Mouse (Mus musculus) kidney, embryonic 16.5 days (tissue): ENCODE results near the gene Fars2. TPM values are rescaled to one million over a fixed set of nuclear protein-coding genes. Genes with fewer than 3 reads are reported as not detected.

ENCODE experiments used
- ATAC-seq: fragments of 200-750 bp; cut with Nextera tagmentation; 2 replicates; pipeline ENCODE4 v1.8.0; 2017; ENCODE audit warnings: moderate TSS enrichment; ENCODE audit not compliant: low FRiP score, low TSS enrichment
- H3K27ac ChIP-seq: fragments of 300-500 bp; sonication (generic); 2 replicates; pipeline ENCODE4 v1.5.1; 2014; ENCODE audit warnings: low read length
- H3K27me3 ChIP-seq: fragments of 300-500 bp; sonication (generic); 2 replicates; pipeline ENCODE4 v1.6.1; 2014; ENCODE audit warnings: low read length, control low read depth, mixed read lengths; ENCODE audit not compliant: insufficient read depth
- H3K36me3 ChIP-seq: fragments of 300-500 bp; sonication (generic); 2 replicates; pipeline ENCODE4 v1.6.1; 2014; ENCODE audit warnings: low read length, control low read depth, mixed read lengths; ENCODE audit not compliant: insufficient read depth
- H3K4me1 ChIP-seq: fragments of 300-500 bp; sonication (generic); 2 replicates; pipeline ENCODE4 v1.6.1; 2014; ENCODE audit warnings: low read length, control low read depth, mixed read lengths; ENCODE audit not compliant: insufficient read depth
- H3K4me2 ChIP-seq: fragments of 300-500 bp; sonication (generic); replicated peaks from 2 replicates; pipeline ENCODE4 v1.6.1; 2014; ENCODE audit warnings: low read depth, low read length
- H3K4me3 ChIP-seq: fragments of 300-500 bp; sonication (generic); 2 replicates; pipeline ENCODE4 v1.5.1; 2014; ENCODE audit warnings: mild to moderate bottlenecking, low read length
- H3K9ac ChIP-seq: fragments of 300-500 bp; sonication (generic); replicated peaks from 2 replicates; pipeline ENCODE4 v1.6.1; 2014; ENCODE audit warnings: low read length
- H3K9me3 ChIP-seq: fragments of 300-500 bp; sonication (generic); 2 replicates; pipeline ENCODE4 v1.6.1; 2016; ENCODE audit warnings: low read length, control low read depth
- WGBS: fragments of 180-500 bp; shearing (Covaris S2); extraction: QIAGEN DNeasy Blood & Tissue Kit; methylation state at CpG from one replicate; pipeline ENCODE4 v1.1.7; 2014; 5-methylcytosine and 5-hydroxymethylcytosine counted together
- polyA plus RNA-seq: library from polyadenylated mRNA; unstranded; fragments of >200 nt; fragmentation: Nextera tagmentation; extraction: Ambion mirVana; gene quantifications from 2 replicates; pipeline ENCODE4 v1.2.1, GENCODE M21; 2015

The Fars2 gene
- polyA plus RNA-seq, 1 experiment from 2014 or later, result 48.6 TPM

DNA sequence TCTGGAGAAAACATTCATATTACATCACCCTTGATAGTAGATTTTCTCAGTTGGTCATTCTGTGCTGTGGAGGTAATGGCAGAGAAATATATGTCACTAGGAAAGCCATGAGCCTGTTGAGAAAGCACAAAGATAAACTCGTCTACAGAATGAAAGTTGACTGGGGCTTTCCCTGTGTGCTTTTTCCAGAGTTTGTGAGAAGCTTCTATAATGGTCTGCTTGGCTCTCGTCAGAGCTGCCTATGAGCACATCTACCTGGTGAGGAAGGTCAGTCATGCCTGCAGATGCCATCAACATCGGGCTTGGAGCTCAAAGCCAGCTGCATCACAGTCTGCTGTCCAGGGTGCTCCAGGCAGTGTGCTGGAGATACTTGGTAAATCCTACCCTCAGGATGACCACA is 87.1 kb downstream of the Fars2 start:
- no peak overlapping the region for H3K27ac ChIP-seq
- no peaks in the 10 kb centered on the region for H3K4me1 ChIP-seq
- no peaks in the 10 kb centered on the region for H3K36me3 ChIP-seq
- H3K4me3 ChIP-seq, result no peak overlapping the region
- no peak for ATAC-seq
- 83% methylated on average over 3 of the region's 3 CpGs for WGBS
- H3K9me3 ChIP-seq, result no peaks in the 10 kb centered on the region
- no peaks in the 10 kb centered on the region for H3K27me3 ChIP-seq
- H3K9ac ChIP-seq, result no peak overlapping the region
- H3K4me2 ChIP-seq, result no peak overlapping the region

DNA sequence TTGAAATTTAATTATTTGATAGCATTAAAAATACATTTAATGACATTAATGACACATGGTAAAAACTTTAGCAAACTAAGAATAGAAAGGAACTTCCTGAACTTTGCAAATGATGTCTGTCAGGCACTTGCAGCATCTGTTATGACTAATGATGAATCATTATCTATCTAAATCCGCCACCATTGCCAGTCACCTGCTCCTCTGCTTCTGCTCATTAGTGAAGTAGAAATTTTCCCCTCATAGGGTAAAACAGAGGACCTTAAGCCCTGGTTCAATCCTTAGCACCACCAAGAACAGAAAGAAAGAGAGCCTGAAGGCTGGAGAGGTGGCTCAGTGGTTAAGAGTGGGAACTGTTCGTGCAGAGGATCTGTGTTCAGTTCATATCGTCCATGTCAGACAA is 93.8 kb downstream of the Fars2 start:
- no peak overlapping the region for H3K27ac ChIP-seq
- WGBS, result 79% methylated on average over 3 of the region's 3 CpGs
- no peak overlapping the region for H3K9ac ChIP-seq
- ATAC-seq, result no peak
- no peaks in the 10 kb centered on the region for H3K36me3 ChIP-seq
- H3K4me1 ChIP-seq, result no peaks in the 10 kb centered on the region
- H3K4me3 ChIP-seq, result no peak overlapping the region
- no peaks in the 10 kb centered on the region for H3K27me3 ChIP-seq
- no peaks in the 10 kb centered on the region for H3K9me3 ChIP-seq
- H3K4me2 ChIP-seq, result no peak overlapping the region

DNA sequence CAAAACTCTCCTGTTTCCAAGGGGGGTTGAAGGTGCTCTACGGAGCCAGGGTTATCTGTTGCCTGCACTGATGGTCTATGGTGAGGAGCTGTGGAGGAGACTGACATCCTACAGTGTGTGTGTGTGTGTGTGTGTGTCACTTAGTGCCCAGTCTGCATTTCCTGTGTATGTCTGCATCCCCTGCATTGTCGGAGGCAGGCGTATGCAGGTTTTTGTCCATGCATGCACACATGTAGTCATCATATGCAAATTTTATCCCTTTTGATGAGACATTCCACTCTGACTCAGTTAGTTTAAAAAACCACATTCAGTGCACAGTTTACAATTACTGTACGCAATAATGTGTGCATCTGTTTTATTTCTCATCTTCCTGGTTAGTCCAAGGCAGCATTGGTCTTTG is 96.8 kb downstream of the Fars2 start:
- 88% methylated on average over 4 of the region's 4 CpGs for WGBS
- no peak for ATAC-seq
- H3K4me1 ChIP-seq, result no peaks in the 10 kb centered on the region
- H3K9ac ChIP-seq, result no peak overlapping the region
- no peak overlapping the region for H3K4me3 ChIP-seq
- no peak overlapping the region for H3K4me2 ChIP-seq
- no peak overlapping the region for H3K27ac ChIP-seq
- H3K27me3 ChIP-seq, result no peaks in the 10 kb centered on the region
- no peaks in the 10 kb centered on the region for H3K36me3 ChIP-seq
- H3K9me3 ChIP-seq, result no peaks in the 10 kb centered on the region

DNA sequence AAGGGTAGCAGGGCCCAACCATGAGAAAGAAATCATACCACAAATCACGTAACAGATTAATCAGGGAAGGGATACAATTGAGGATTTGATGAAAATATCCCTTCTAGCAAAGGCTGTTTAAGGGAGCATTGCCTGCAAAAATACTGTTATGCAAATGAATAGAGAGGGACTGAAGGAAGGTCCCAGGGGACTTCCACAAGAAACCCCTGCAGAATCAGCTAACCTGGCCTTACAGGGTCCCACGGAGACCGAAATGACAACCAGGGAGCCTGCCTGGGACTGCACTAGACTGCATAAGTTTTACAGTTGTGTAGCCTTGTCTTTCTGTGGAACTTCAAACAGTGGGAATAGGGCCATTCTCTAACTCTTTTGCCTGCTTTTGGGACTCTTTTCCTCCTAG is 98.8 kb downstream of the Fars2 start:
- WGBS, result 98% methylated on average over 3 of the region's 3 CpGs
- Histone ChIP-seq H3K27ac (no peak overlapping the region), H3K4me1 (no peaks in the 10 kb centered on the region), H3K4me2 (no peak overlapping the region), H3K27me3 (no peaks in the 10 kb centered on the region), H3K9me3 (no peaks in the 10 kb centered on the region), H3K4me3 (no peak overlapping the region), H3K9ac (no peak overlapping the region), H3K36me3 (no peaks in the 10 kb centered on the region)
- ATAC-seq, result no peak

DNA sequence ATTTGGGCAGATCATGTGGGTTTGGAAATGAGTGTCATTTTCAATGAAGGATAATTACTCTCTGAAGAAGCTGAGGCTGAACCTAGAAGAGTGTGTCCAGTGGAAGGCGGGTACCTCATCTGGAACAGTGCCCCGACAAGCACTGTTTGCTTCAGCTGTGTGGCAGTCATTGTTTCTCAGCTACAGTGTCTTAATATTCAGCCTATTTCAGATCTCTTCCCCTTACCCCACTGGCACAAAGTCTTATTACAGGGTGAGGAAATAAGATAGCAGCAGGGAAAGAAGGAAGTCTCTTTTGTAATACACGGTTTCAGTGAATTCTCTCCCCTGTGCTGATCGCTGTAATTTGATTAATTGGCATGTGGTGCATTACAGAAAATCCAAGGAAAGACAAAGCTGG is 101.1 kb downstream of the Fars2 start:
- H3K27me3 ChIP-seq, result no peaks in the 10 kb centered on the region
- no peak overlapping the region for H3K9ac ChIP-seq
- 74% methylated on average over 4 of the region's 4 CpGs for WGBS
- H3K36me3 ChIP-seq, result no peaks in the 10 kb centered on the region
- no peak overlapping the region for H3K4me3 ChIP-seq
- no peaks in the 10 kb centered on the region for H3K4me1 ChIP-seq
- H3K9me3 ChIP-seq, result no peaks in the 10 kb centered on the region
- no peak overlapping the region for H3K4me2 ChIP-seq
- H3K27ac ChIP-seq, result no peak overlapping the region
- no peak for ATAC-seq

DNA sequence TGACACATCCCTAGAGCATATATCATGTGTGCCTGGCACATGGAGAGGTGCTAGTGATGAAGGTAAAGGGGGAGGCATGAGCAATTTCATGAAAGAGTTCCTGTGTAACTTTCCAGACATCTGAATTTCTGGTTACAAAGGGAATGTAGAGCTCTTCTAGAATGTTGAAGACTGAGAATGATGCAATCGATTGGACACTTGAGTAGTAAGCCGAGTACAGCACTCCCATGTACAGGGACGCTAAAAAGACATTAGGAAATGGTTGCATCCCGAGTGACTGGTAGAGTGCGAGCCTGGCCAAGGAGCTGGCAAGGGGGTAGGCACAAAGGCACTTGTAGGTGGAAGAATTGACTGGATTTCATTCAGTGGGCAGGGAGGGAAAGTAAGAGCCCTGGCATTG is 102.3 kb downstream of the Fars2 start:
- H3K4me3 ChIP-seq, result no peak overlapping the region
- no peak overlapping the region for H3K4me2 ChIP-seq
- no peak overlapping the region for H3K27ac ChIP-seq
- H3K9ac ChIP-seq, result no peak overlapping the region
- ATAC-seq, result no peak
- WGBS, result 91% methylated on average over 5 of the region's 5 CpGs
- H3K4me1 ChIP-seq, result no peaks in the 10 kb centered on the region
- no peaks in the 10 kb centered on the region for H3K27me3 ChIP-seq
- H3K36me3 ChIP-seq, result no peaks in the 10 kb centered on the region
- no peaks in the 10 kb centered on the region for H3K9me3 ChIP-seq

DNA sequence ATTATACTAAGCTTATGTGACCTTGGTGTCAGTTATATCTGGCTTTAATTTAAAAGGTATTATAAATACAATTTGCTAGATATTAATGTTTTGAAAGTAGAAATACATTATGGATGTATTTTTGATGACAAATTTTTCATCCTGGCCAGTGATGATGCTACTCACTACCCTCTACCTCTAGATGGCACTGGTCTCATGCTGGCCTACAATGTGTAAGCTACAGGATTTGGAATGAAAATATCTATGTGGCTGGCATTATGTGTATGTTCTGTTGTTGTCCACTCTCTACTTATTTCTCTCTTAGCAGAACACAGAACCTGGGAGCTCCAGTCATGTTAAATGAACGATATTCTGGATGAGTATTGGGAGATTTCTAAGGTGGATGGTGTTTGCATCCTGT is 104.7 kb downstream of the Fars2 start:
- H3K4me2 ChIP-seq, result no peak overlapping the region
- ATAC-seq, result no peak
- H3K27ac ChIP-seq, result no peak overlapping the region
- 85% methylated on average over 1 of the region's 1 CpGs for WGBS
- H3K9me3 ChIP-seq, result no peaks in the 10 kb centered on the region
- H3K9ac ChIP-seq, result no peak overlapping the region
- H3K36me3 ChIP-seq, result no peaks in the 10 kb centered on the region
- no peaks in the 10 kb centered on the region for H3K27me3 ChIP-seq
- no peaks in the 10 kb centered on the region for H3K4me1 ChIP-seq
- no peak overlapping the region for H3K4me3 ChIP-seq

DNA sequence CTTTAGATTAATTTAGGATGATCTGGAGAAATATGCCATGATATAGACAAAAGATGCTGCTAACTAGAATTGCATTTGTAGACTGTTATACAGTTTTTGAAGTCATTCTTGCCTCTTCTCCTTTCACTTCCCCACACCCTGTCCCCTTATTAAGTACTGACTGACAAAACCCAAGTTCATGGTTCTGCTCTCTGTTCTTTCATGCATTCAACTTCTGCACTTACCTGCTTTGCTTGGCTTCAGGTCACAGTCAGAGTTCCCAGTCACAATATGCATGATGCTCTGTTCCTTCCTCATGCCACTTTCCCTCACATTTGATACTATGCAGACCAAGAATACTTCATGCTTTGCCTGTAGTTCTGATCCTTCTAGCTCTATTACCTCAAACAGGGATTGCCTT is 105.5 kb downstream of the Fars2 start:
- H3K4me2 ChIP-seq, result no peak overlapping the region
- H3K9ac ChIP-seq, result no peak overlapping the region
- no peak overlapping the region for H3K4me3 ChIP-seq
- H3K4me1 ChIP-seq, result no peaks in the 10 kb centered on the region
- no peaks in the 10 kb centered on the region for H3K36me3 ChIP-seq
- no peak for ATAC-seq
- H3K27me3 ChIP-seq, result no peaks in the 10 kb centered on the region
- no peaks in the 10 kb centered on the region for H3K9me3 ChIP-seq
- H3K27ac ChIP-seq, result no peak overlapping the region

DNA sequence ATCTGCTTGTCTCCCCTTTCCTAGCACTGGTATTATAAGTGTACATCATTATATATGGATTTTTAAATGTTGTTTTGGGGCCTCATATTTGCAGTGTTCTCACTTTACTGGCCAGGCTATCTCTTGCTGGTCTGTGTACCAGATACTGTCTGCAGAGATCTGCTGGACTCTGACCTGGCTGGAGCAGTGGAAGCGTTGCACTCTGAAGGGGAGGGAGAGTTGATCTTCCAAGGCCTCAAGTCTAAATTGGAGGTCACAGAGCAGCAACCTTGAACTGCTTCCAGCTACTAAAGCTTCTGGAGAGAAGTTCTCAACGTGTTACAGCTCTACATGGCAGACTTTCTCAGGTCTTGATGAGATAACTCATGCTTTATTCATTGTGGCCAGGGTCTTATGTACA is 107.2 kb downstream of the Fars2 start:
- Histone ChIP-seq H3K27ac (no peak overlapping the region), H3K4me1 (no peaks in the 10 kb centered on the region), H3K9me3 (no peaks in the 10 kb centered on the region), H3K36me3 (no peaks in the 10 kb centered on the region), H3K9ac (no peak overlapping the region), H3K4me3 (no peak overlapping the region), H3K27me3 (no peaks in the 10 kb centered on the region), H3K4me2 (no peak overlapping the region)
- no peak for ATAC-seq
- WGBS, result 60% methylated on average over 2 of the region's 2 CpGs

DNA sequence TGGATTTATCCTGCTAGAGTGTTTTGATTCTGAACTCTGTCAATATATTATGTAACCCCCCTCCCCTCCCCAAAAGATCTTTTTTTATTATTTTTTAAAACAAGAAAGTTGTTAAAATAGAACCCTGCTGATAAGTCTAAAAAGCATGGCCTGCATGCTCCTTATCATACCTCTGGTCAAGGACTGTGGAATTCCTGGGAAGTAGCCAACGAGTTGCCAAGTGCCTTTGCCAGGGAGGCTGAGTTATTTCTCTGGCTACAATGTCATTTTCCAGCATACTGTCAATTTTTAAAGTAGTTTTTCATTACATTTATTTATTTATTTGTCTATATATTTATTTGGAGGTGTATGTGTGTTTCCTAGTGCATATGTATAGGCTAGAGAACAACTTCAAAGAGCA is 125.0 kb downstream of the Fars2 start:
- ATAC-seq, result no peak
- no peaks in the 10 kb centered on the region for H3K27me3 ChIP-seq
- H3K9ac ChIP-seq, result no peak overlapping the region
- no peaks in the 10 kb centered on the region for H3K9me3 ChIP-seq
- no peak overlapping the region for H3K27ac ChIP-seq
- WGBS, result 51% methylated on average over 1 of the region's 1 CpGs
- no peak overlapping the region for H3K4me2 ChIP-seq
- no peak overlapping the region for H3K4me3 ChIP-seq
- H3K4me1 ChIP-seq, result no peaks in the 10 kb centered on the region
- H3K36me3 ChIP-seq, result no peaks in the 10 kb centered on the region

DNA sequence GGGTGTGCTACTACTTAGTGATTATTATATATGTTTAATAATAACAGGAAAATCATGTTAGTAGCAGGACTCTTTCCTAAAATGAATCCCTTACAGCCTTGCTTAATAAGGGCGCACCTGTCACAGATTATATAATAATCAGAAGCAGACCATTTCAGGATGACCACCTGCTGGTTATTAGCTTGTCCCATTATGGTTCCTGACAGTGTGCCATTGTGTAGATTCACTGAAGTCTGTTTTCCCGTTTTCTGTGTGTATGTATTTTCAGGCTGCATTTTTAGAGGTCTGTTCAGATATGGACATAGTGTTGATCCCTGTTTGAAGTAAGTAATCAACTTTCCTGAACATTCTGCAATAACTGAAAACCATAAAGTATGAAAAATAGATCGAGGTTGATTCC is 136.7 kb downstream of the Fars2 start:
- 69% methylated on average over 3 of the region's 3 CpGs for WGBS

More for the DNA sequence above, 136.7 kb downstream of the Fars2 start:
- Histone ChIP-seq H3K4me1 (no peaks in the 10 kb centered on the region), H3K27ac (no peak overlapping the region), H3K4me2 (no peak overlapping the region), H3K4me3 (no peak overlapping the region), H3K9ac (no peak overlapping the region), H3K36me3 (no peaks in the 10 kb centered on the region), H3K9me3 (no peaks in the 10 kb centered on the region), H3K27me3 (no peaks in the 10 kb centered on the region)
- no peak for ATAC-seq
